Mouse (Mus musculus): ENCODE measurements at regions not wholly inside any gene's neighbourhood (a gene's known extent, or its start where the extent isn't known, plus 50 kb on each side); places are given as distances from the start of the nearest gene placed in this dataset.

- no peaks in the 10 kb centered on the region for H3K9me3 ChIP-seq (ENCODE audit: control insufficient read depth, low read length)
- ATAC-seq (ENCODE audit: insufficient read depth, low FRiP score, low TSS enrichment) = no peak
Observed at GRCm38 (mm10) chr2:114848914-114849313, 194.2 kb upstream of the Dph6 start.

GRCm38 (mm10) chr2:114853715-114854530 lies 199.2 kb upstream of the Dph6 start:
- H3K4me2 ChIP-seq (ENCODE audit: low read depth) = no peak overlapping the region
- H3K4me3 ChIP-seq (ENCODE audit: low read depth, low read length) = no peak overlapping the region
- peak; percentile 83 for DNase-seq (ENCODE audit: low spot score)
- no peaks in the 10 kb centered on the region for H3K27me3 ChIP-seq (ENCODE audit: control insufficient read depth, insufficient read depth, low read length)
- no peaks in the 10 kb centered on the region for H3K4me1 ChIP-seq (ENCODE audit: control insufficient read depth, insufficient read depth, low read length)
- H3K9ac ChIP-seq (ENCODE audit: low read length) = no peak overlapping the region
- 46% methylated on average over 13 of the region's 13 CpGs for WGBS
- ATAC-seq (ENCODE audit: insufficient read depth, low FRiP score, low TSS enrichment) = peak; percentile 70
- H3K36me3 ChIP-seq (ENCODE audit: control insufficient read depth, insufficient read depth, low read length) = no peaks in the 10 kb centered on the region
- no peak overlapping the region for H3K27ac ChIP-seq (ENCODE audit: low read depth, low read length)
- no peaks in the 10 kb centered on the region for H3K9me3 ChIP-seq (ENCODE audit: control insufficient read depth, low read length)

More at GRCm38 (mm10) chr2:114848914-114849313, 194.2 kb upstream of the Dph6 start:
- Histone ChIP-seq H3K9ac (ENCODE audit: low read length) (no peak overlapping the region), H3K36me3 (ENCODE audit: control insufficient read depth, insufficient read depth, low read length) (no peaks in the 10 kb centered on the region), H3K27me3 (ENCODE audit: control insufficient read depth, insufficient read depth, low read length) (no peaks in the 10 kb centered on the region), H3K4me1 (ENCODE audit: control insufficient read depth, insufficient read depth, low read length) (no peaks in the 10 kb centered on the region), H3K4me2 (ENCODE audit: low read depth) (no peak overlapping the region), H3K4me3 (ENCODE audit: low read depth, low read length) (no peak overlapping the region), H3K27ac (ENCODE audit: low read depth, low read length) (no peak overlapping the region)
- 83% methylated on average over 2 of the region's 2 CpGs for WGBS
- no peak for DNase-seq (ENCODE audit: low spot score)

GRCm38 (mm10) chr2:114872272-114872671 lies 217.5 kb upstream of the Dph6 start:
- Histone ChIP-seq H3K36me3 (ENCODE audit: control insufficient read depth, insufficient read depth, low read length) (no peaks in the 10 kb centered on the region), H3K4me2 (ENCODE audit: low read depth) (no peak overlapping the region), H3K27ac (ENCODE audit: low read depth, low read length) (no peak overlapping the region), H3K9me3 (ENCODE audit: control insufficient read depth, low read length) (no peaks in the 10 kb centered on the region), H3K9ac (ENCODE audit: low read length) (no peak overlapping the region), H3K4me1 (ENCODE audit: control insufficient read depth, insufficient read depth, low read length) (no peaks in the 10 kb centered on the region), H3K4me3 (ENCODE audit: low read depth, low read length) (no peak overlapping the region), H3K27me3 (ENCODE audit: control insufficient read depth, insufficient read depth, low read length) (no peaks in the 10 kb centered on the region)
- DNase-seq (ENCODE audit: low spot score) (peak; percentile 15), ATAC-seq (ENCODE audit: insufficient read depth, low FRiP score, low TSS enrichment) (no peak)
- 12% methylated on average over 7 of the region's 7 CpGs for WGBS

- Histone ChIP-seq H3K27me3 (ENCODE audit: control insufficient read depth, insufficient read depth, low read length) (no peaks in the 10 kb centered on the region), H3K9ac (ENCODE audit: low read length) (no peak overlapping the region), H3K36me3 (ENCODE audit: control insufficient read depth, insufficient read depth, low read length) (no peaks in the 10 kb centered on the region), H3K4me1 (ENCODE audit: control insufficient read depth, insufficient read depth, low read length) (no peaks in the 10 kb centered on the region), H3K27ac (ENCODE audit: low read depth, low read length) (no peak overlapping the region), H3K9me3 (ENCODE audit: control insufficient read depth, low read length) (no peaks in the 10 kb centered on the region), H3K4me3 (ENCODE audit: low read depth, low read length) (no peak overlapping the region), H3K4me2 (ENCODE audit: low read depth) (no peak overlapping the region)
- whole genome bisulfite sequencing = 54% methylated on average over 4 of the region's 4 CpGs
- no peak for ATAC-seq (ENCODE audit: insufficient read depth, low FRiP score, low TSS enrichment)
- no peak for DNase-seq (ENCODE audit: low spot score)
Observed at GRCm38 (mm10) chr2:114873090-114873489, 218.3 kb upstream of the Dph6 start.

GRCm38 (mm10) chr2:114879084-114879483 lies 224.3 kb upstream of the Dph6 start:
- Histone ChIP-seq H3K4me3 (ENCODE audit: low read depth, low read length) (no peak overlapping the region), H3K27ac (ENCODE audit: low read depth, low read length) (no peak overlapping the region), H3K27me3 (ENCODE audit: control insufficient read depth, insufficient read depth, low read length) (no peaks in the 10 kb centered on the region), H3K36me3 (ENCODE audit: control insufficient read depth, insufficient read depth, low read length) (no peaks in the 10 kb centered on the region), H3K4me1 (ENCODE audit: control insufficient read depth, insufficient read depth, low read length) (no peaks in the 10 kb centered on the region), H3K9me3 (ENCODE audit: control insufficient read depth, low read length) (no peaks in the 10 kb centered on the region), H3K9ac (ENCODE audit: low read length) (no peak overlapping the region), H3K4me2 (ENCODE audit: low read depth) (no peak overlapping the region)
- DNase-seq (ENCODE audit: low spot score) (no peak), ATAC-seq (ENCODE audit: insufficient read depth, low FRiP score, low TSS enrichment) (no peak)
- 65% methylated on average over 2 of the region's 2 CpGs for WGBS

GRCm38 (mm10) chr2:114879784-114880183 lies 225.0 kb upstream of the Dph6 start:
- H3K27me3 ChIP-seq (ENCODE audit: control insufficient read depth, insufficient read depth, low read length) = no peaks in the 10 kb centered on the region
- ATAC-seq (ENCODE audit: insufficient read depth, low FRiP score, low TSS enrichment) = no peak
- no peak overlapping the region for H3K4me2 ChIP-seq (ENCODE audit: low read depth)
- H3K27ac ChIP-seq (ENCODE audit: low read depth, low read length) = no peak overlapping the region
- no peaks in the 10 kb centered on the region for H3K36me3 ChIP-seq (ENCODE audit: control insufficient read depth, insufficient read depth, low read length)
- no peak overlapping the region for H3K9ac ChIP-seq (ENCODE audit: low read length)
- H3K4me3 ChIP-seq (ENCODE audit: low read depth, low read length) = no peak overlapping the region
- DNase-seq (ENCODE audit: low spot score) = no peak
- no peaks in the 10 kb centered on the region for H3K9me3 ChIP-seq (ENCODE audit: control insufficient read depth, low read length)
- 63% methylated on average over 2 of the region's 2 CpGs for WGBS
- H3K4me1 ChIP-seq (ENCODE audit: control insufficient read depth, insufficient read depth, low read length) = no peaks in the 10 kb centered on the region

- no peaks in the 10 kb centered on the region for H3K36me3 ChIP-seq (ENCODE audit: control insufficient read depth, insufficient read depth, low read length)
- no peaks in the 10 kb centered on the region for H3K27me3 ChIP-seq (ENCODE audit: control insufficient read depth, insufficient read depth, low read length)
- no peak for DNase-seq (ENCODE audit: low spot score)
- H3K4me1 ChIP-seq (ENCODE audit: control insufficient read depth, insufficient read depth, low read length) = no peaks in the 10 kb centered on the region
- H3K27ac ChIP-seq (ENCODE audit: low read depth, low read length) = no peak overlapping the region
- no peak overlapping the region for H3K4me3 ChIP-seq (ENCODE audit: low read depth, low read length)
- ATAC-seq (ENCODE audit: insufficient read depth, low FRiP score, low TSS enrichment) = no peak
- H3K4me2 ChIP-seq (ENCODE audit: low read depth) = no peak overlapping the region
- H3K9ac ChIP-seq (ENCODE audit: low read length) = no peak overlapping the region
- no peaks in the 10 kb centered on the region for H3K9me3 ChIP-seq (ENCODE audit: control insufficient read depth, low read length)
- 87% methylated on average over 2 of the region's 2 CpGs for WGBS
Observed at GRCm38 (mm10) chr2:114885734-114886260, 231.0 kb upstream of the Dph6 start.

- no peak overlapping the region for H3K4me3 ChIP-seq (ENCODE audit: low read depth, low read length)
- WGBS = 89% methylated on average over 2 of the region's 2 CpGs
- H3K9ac ChIP-seq (ENCODE audit: low read length) = no peak overlapping the region
- H3K4me1 ChIP-seq (ENCODE audit: control insufficient read depth, insufficient read depth, low read length) = no peaks in the 10 kb centered on the region
- no peak for ATAC-seq (ENCODE audit: insufficient read depth, low FRiP score, low TSS enrichment)
- H3K27ac ChIP-seq (ENCODE audit: low read depth, low read length) = no peak overlapping the region
- H3K36me3 ChIP-seq (ENCODE audit: control insufficient read depth, insufficient read depth, low read length) = no peaks in the 10 kb centered on the region
- no peak for DNase-seq (ENCODE audit: low spot score)
- no peaks in the 10 kb centered on the region for H3K9me3 ChIP-seq (ENCODE audit: control insufficient read depth, low read length)
- no peak overlapping the region for H3K4me2 ChIP-seq (ENCODE audit: low read depth)
- H3K27me3 ChIP-seq (ENCODE audit: control insufficient read depth, insufficient read depth, low read length) = no peaks in the 10 kb centered on the region
Observed at GRCm38 (mm10) chr2:114898812-114899211, 244.0 kb upstream of the Dph6 start.

All from neural tube, embryonic 11.5 days (tissue).